Mouse (Mus musculus) left cerebral cortex, adult 11 months (tissue): ENCODE data around the gene Cox4i2.

Source experiments
- DNase-seq: peaks from one replicate; pipeline ENCODE4 v3.0.0; 2022; ENCODE audit warnings: low spot score

Gene Cox4i2

DNA sequence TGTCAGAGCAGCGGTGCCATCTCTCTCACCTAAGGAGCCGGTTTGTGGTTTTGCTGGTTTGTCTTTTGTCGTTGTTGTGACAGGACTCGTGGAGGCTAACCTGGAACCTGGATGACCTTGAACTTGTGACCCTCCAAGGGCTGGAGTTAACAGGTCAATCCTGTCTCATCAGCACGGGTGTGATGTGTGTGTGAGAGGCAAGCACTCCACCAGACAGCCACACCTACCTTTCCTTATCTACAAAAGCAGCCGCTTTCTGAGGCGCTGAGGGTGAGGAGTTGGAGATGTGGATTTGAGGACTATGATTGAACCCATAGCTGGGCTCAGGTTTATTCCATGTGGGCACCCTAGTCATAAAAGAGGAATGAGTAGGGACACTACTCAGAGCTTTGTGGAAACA, 15.7 kb downstream of the Cox4i2 start:
- no peak for DNase-seq

DNA sequence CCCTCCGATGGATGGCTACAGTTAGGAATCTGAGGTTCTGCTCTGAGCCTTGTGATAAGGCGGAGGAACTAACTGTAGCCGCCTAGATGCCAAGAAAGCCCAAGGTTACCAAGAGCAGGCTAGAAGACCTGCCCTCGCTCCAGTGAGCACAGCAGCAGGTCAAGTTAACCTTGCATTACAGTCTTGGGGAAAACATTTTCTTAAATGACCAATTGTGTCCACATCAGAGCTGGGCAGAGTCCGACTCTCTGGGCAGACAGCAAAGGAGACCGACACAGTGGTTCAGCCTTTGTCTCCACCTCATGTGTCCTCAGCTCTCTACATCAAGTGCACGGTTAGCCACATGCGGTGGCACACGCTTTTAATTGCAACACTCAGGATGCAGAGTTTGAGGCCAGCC, 17.6 kb downstream of the Cox4i2 start:
- DNase-seq = no peak

DNA sequence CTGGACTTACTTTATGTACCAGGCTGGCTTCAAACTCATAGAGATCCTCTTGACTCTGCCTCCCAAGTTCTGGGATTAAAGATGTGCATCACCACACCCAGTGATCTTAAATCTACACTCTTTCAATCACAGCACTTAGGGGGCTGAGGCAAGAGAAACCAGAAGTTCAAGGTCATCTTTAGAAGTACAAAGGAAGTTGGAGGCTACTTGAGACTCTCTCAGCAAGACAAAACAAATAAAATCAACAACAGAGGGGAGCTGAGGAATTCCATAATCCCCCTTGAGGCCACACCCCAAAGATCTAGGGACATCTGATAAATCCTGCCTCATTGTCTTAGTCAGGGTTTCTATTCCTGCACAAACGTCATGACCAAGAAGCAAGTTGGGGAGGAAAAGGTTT, 18.3 kb downstream of the Cox4i2 start:
- DNase-seq = no peak

DNA sequence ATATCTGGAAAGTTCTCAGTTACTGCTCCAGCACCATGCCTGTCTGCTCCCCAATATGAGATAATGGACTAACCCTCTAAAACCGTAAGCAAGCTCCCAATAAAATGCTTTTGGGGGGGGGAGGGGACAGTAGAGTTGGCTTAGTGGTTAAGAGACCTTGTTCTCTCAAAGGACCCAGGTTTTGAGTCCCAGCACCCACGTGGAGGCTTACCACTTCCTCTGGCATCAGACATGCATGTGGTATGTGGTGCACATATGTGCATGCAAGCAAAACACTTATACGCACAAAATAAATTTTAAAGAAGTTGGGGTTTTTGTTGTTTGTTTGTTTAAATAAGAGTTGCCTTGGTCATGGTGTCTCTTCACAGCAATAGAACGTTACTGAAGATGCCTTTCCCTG, 21.4 kb downstream of the Cox4i2 start:
- no peak for DNase-seq

DNA sequence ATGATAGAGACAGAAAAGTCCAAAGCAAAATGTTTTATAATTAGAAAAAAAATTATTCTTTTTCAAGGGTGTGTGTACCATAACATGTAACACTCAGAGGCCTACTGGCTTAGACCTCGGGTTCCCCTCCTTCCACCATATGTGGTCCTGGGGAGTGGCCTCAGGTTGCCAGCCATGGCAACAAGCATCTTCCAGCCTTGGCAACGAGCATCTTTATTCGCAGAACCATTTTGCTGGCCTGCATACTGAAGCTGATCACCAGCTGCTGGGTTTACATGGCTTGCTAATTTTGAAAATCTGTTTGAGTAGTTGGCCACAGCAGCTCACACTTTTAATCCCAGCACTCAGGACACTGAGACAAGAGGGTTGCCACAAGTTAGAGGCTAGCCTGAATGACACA, 22.0 kb downstream of the Cox4i2 start:
- DNase-seq = no peak

DNA sequence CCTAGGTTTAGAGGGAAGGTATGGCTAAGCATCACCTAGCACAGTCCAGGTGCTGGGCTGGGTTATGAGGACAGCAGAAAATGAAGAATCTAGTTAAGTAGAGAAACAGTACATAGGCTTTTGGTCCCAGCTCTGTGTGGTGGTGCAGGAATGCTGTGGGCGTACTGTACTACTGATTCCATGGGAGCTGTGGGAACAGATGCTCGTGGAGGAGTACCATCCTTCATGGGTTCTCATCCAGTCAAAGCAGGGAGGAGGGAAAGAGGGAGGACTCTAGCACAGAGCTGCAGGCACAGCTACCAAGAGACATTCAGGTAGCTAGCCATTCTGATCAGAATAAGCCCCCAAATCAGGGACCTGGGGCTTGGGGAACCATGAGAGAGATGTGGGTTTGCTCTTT, 22.5 kb downstream of the Cox4i2 start:
- peak; percentile 65 for DNase-seq

DNA sequence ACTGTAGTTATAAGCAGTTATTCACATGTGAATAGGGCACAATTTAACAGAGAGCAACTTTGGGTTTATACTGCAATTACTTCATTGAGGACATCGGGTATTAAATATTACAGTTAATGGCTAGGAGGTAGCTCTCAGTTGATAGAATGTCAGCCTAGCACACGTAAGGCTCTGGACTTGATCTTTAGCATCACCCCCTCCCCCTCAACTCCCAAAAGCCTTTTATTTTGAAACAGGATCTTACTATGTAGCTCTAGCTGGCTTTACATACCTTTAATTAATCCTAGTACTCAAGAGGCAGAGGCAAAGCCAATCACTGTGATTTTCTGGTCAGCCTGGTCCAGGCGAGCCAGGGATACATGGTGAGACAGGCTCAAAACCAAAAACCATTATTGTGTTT, 23.1 kb downstream of the Cox4i2 start:
- no peak for DNase-seq

DNA sequence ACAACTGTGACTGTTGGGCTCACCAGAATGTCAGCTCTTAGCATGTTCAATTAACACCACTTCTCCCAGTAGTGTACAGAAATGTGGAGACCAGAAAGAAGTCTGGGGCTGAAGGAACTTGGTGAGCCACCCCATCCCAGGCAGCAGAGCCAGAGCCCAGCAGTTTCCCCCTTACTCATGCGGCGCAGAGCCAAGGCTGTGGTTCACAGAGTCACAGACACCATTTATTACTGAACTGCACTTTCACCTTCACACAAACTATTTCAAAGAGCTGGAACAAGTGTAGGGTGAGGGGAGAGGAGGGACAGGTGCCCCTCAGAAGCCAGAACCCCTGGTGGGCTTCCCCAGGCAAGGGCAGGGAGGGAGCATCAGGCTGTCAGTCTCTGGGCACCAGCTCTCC, 26.5 kb downstream of the Cox4i2 start:
- DNase-seq = no peak

- DNase-seq = no peak
These were observed 27.2 kb downstream of the Cox4i2 start for GRCm38 (mm10) chr2:152781031-152781711.

GRCm38 (mm10) chr2:152782656-152783055, 28.7 kb downstream of the Cox4i2 start:
- DNase-seq = no peak

DNA sequence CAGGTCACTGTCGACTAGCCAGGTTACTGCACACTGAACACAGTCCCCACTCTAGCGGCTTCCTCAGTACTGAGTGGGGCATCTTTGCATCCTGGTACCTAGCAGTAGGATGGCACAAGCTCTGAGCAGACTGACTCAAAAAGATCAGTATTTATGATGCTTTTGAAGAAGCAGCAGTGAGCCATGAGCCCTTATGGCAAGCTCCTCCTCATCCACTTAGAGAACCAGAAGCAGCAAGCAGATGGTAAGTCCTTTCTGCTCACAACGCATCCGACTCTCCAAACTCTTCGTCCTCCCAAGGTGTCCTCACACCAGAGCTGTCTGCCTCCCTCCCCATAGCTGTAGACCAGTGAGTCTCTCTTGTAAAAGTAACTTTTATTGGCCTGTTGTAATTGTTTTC, 29.3 kb downstream of the Cox4i2 start:
- DNase-seq = no peak

- no peak for DNase-seq
These were observed 30.7 kb downstream of the Cox4i2 start for GRCm38 (mm10) chr2:152784640-152785039.

DNA sequence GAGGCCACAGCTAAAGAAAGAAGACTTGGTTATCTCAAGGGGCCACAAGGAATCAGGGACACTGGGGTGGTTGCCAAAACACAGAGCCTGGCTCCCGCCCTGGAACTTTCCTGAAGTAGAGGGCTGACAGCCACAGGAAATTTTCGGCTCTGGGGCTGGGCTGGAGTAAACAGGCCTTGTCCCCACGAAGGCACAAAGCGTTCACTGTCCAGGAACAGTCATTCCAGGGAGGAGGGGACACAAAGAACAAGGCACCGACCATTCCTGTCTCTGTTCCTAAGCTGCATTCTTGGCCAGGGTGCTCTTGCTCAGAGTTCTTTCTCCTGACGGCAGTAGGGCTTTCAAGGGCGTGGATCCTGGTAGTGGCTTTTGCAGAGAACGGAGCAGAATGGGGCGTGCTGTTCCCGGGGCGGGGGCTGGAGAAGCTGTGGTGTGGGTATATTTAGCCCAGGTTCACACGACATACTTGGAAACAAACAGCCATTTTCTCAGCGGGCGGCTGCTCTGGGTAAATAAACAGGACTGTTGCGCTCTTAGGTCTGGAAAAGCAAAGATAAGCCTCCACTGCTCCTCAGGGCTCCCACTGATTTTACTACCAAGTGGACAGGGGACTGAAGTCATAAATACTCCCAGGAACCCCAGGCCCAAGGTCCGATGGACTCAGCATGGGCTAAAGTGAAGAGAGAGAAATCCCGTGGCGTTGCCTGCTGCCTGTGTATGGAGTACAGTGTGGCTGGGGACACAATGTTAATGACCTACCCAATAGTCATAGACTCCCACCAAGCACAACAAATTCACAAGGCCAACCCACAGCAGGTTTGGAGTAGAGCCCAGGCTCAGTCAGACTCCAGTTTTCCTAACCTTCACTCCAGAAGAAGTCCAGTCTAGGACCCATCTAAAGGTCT, 31.7 kb downstream of the Cox4i2 start:
- peak; percentile 76 for DNase-seq

GRCm38 (mm10) chr2:152787136-152787535, 33.2 kb downstream of the Cox4i2 start:
- DNase-seq = no peak

DNA sequence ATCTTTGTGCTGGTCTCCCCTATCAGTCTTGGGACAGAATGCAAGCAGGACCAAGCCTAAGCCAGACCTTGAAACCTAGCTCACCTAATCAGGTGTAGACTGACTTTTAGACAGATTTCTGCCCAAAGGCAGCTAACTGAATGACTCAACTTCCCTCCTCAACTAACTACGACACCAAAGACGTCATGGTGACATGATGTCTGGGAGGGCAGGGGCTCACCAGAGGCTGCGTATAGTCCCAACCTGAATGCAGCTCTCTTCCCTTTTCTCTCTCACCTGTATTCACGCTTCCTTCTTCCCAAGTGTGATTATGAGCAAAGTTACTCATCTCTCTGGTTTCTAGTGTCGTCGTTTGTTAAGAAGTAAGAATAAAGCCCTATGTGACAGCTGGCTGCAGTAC, 33.6 kb downstream of the Cox4i2 start:
- DNase-seq = no peak

DNA sequence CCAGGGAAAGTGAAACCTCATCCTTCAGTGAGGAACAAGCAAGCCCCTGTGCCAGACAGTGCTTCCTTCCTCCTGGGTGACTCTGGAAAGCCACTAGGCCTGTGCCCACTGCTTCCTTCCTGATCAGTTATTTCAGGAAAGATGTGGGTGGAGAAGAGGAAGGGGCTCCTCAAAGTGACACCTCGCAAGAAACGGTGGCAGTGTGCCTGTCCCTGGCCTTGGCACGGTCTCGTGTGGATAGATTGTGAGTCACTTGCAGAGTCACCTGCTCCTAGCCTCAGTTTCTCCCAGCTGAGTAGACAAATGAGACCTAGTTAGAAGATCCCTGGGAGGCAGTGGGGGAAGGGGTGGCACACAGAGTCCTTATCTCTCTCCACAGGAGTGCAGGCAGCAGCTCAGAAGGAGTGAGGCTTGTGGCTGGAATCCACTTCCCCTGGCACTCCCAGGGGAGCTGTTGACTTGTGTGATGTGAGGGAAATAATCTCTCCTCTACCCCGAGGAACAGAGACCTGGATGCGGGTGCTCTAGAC, 35.0 kb downstream of the Cox4i2 start:
- DNase-seq = no peak

- no peak for DNase-seq
These were observed 35.6 kb downstream of the Cox4i2 start for GRCm38 (mm10) chr2:152789591-152789999.

DNA sequence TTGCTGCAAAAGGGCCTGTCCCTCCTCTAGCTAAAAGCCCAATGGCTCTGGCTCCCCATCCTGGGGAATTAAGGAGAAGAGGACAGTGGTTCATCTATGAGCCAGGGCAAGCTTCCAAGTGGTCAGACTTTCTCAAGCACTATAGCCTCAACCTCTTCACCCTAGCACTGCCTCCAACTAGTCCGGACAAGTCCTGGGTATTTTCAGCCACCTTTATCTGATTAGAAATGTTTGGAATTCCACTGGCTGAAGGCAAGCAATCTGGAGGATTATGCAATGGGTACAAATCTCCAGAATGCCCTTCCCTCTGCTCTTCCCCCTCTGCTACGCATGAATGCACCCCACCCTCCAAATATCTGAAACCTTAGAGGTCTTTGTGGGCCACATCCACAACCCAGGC, 38.5 kb downstream of the Cox4i2 start:
- no peak for DNase-seq

DNA sequence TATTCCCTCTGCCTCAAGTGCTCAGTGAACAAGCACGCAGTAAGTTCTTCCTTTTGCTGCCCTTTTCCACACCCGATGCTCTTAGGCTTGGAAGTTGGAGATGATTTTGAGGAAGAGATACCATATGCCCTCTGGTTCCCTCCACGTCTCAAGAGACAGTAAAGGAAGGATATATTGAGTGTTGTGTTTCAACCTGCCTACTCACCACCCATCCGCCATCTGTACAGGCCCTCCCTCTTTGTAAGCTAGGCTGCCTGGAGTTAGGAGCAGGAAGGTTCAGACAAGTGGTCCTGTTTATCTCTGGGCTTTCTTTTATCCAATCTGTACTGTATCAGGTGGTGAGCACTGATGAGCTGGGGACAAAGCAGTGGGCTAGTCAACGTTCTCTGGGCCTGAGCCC, 39.4 kb downstream of the Cox4i2 start:
- DNase-seq = no peak

DNA sequence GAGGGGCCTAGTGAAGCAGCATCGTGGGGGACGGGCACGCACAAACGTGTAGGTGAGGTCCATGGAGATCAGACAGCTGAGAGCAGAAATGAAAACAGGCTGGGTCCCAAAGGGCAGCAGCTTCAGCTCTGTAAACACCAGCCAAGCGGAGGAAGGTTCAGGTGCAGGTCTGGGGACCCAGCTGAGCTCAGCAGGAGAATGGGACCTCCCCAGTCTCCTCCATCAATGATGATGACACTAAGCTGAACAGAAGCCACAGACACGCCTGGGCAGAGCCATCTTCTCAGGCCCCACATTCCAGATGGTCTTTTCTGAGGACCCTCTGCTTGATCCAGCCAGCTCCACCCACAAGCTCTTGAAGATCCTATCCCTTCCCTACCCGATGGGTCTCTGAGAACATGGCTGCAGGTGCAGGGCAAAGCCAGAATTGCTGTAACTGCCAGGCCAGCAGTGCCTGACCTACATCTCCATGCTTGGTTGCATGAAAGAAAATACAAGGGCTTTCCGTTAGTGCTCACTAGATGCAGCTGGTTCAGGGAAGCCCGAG, 40.4 kb downstream of the Cox4i2 start:
- no peak for DNase-seq

- no peak for DNase-seq
These were observed 43.6 kb downstream of the Cox4i2 start for GRCm38 (mm10) chr2:152797589-152797988.

GRCm38 (mm10) chr2:152799954-152800761, 46.2 kb downstream of the Cox4i2 start:
- no peak for DNase-seq
